Mouse (Mus musculus) hindbrain, embryonic 11.5 days (tissue): Measurements from ENCODE around the gene Mgmt. TPM values are rescaled to one million over a fixed set of nuclear protein-coding genes. Genes with fewer than 3 reads are reported as not detected.

Experiments used
- ATAC-seq: fragments of 200-750 bp; cut with Nextera tagmentation; 2 replicates; pipeline ENCODE4 v1.8.0; 2017; ENCODE audit warnings: mild to moderate bottlenecking, moderate TSS enrichment, moderate library complexity; ENCODE audit not compliant: low FRiP score
- DNase-seq: peaks from one replicate; pipeline ENCODE4 v3.0.0-alpha.2; 2015; ENCODE audit warnings: low spot score
- H3K27ac ChIP-seq: fragments of 300-500 bp; sonication (generic); 2 replicates; pipeline ENCODE4 v1.5.1; 2014; ENCODE audit warnings: mild to moderate bottlenecking, low read depth, low read length
- H3K27me3 ChIP-seq: fragments of 300-500 bp; sonication (generic); 2 replicates; pipeline ENCODE4 v1.6.1; 2014; ENCODE audit warnings: mild to moderate bottlenecking, low read length, moderate library complexity, mixed read lengths; ENCODE audit not compliant: control insufficient read depth, insufficient read depth
- H3K36me3 ChIP-seq: fragments of 300-500 bp; sonication (generic); 2 replicates; pipeline ENCODE4 v1.6.1; 2014; ENCODE audit warnings: mild to moderate bottlenecking, low read length, moderate library complexity, mixed read lengths; ENCODE audit not compliant: control insufficient read depth, insufficient read depth
- H3K4me1 ChIP-seq: fragments of 300-500 bp; sonication (generic); replicated peaks from 2 replicates; pipeline ENCODE4 v1.6.1; 2014; ENCODE audit warnings: low read length, mixed read lengths; ENCODE audit not compliant: control insufficient read depth, insufficient read depth
- H3K4me2 ChIP-seq: fragments of 300-500 bp; sonication (generic); replicated peaks from 2 replicates; pipeline ENCODE4 v1.6.1; 2014; ENCODE audit warnings: mild to moderate bottlenecking, low read depth, low read length
- H3K4me3 ChIP-seq: fragments of 300-500 bp; sonication (generic); 2 replicates; pipeline ENCODE4 v1.5.1; 2014; ENCODE audit warnings: low read depth, low read length
- H3K9ac ChIP-seq: fragments of 300-500 bp; sonication (generic); 2 replicates; pipeline ENCODE4 v1.6.1; 2014; ENCODE audit warnings: low read depth, low read length
- H3K9me3 ChIP-seq: fragments of 300-500 bp; sonication (generic); 2 replicates; pipeline ENCODE4 v1.6.1; 2016; ENCODE audit warnings: low read length; ENCODE audit not compliant: control insufficient read depth
- WGBS: fragments of 180-500 bp; shearing (Covaris S2); extraction: QIAGEN DNeasy Blood & Tissue Kit; methylation state at CpG from one replicate; pipeline ENCODE4 v1.1.7; 2014; 5-methylcytosine and 5-hydroxymethylcytosine counted together
- polyA plus RNA-seq: library from polyadenylated mRNA; unstranded; fragments of >200 nt; fragmentation: Nextera tagmentation; extraction: Ambion mirVana; gene quantifications from 2 replicates; pipeline ENCODE4 v1.2.1, GENCODE M21; 2014

The Mgmt gene
- polyA plus RNA-seq, 1 experiment from 2014 or later = 3.9 TPM

DNA sequence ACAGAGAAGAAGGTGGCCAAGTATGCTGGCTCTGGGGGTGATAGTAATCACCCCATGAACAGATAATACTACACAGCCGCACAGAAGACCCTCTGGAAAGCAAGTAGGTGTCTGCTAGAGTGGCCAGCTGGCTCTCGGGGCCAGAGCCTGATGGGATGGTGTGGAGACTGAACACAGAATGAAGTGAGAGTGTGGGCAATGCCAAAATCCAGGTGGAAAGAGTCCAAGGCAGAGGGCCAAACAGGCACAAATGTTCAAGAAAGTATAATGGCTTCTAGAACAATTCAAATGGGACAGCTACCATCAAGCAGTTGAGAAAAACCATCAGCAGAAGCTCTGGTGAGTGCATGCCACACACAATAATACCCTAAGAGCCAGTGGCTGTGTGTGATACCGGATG is 205.4 kb downstream of the Mgmt start:
- no peak overlapping the region for H3K27ac ChIP-seq
- no peak overlapping the region for H3K9ac ChIP-seq
- H3K27me3 ChIP-seq = no peaks in the 10 kb centered on the region
- DNase-seq = no peak
- H3K9me3 ChIP-seq = no peaks in the 10 kb centered on the region
- no peak overlapping the region for H3K4me3 ChIP-seq
- no peak overlapping the region for H3K4me2 ChIP-seq
- no peaks in the 10 kb centered on the region for H3K4me1 ChIP-seq
- no peaks in the 10 kb centered on the region for H3K36me3 ChIP-seq
- 95% methylated on average over 3 of the region's 3 CpGs for WGBS
- no peak for ATAC-seq

- DNase-seq (no peak), ATAC-seq (no peak)
- Histone ChIP-seq H3K36me3 (no peaks in the 10 kb centered on the region), H3K27ac (no peak overlapping the region), H3K4me1 (no peaks in the 10 kb centered on the region), H3K4me2 (no peak overlapping the region), H3K9me3 (no peaks in the 10 kb centered on the region), H3K9ac (no peak overlapping the region), H3K4me3 (no peak overlapping the region), H3K27me3 (no peaks in the 10 kb centered on the region)
- 78% methylated on average over 10 of the region's 10 CpGs for WGBS
Observed at GRCm38 (mm10) chr7:137102606-137103195, 208.3 kb downstream of the Mgmt start.

- no peak for ATAC-seq
- no peaks in the 10 kb centered on the region; the same call in 1 of the 2 replicates for H3K9me3 ChIP-seq
- WGBS = 95% methylated on average over 4 of the region's 4 CpGs
Observed at GRCm38 (mm10) chr7:137112101-137112500, 217.7 kb downstream of the Mgmt start.

DNA sequence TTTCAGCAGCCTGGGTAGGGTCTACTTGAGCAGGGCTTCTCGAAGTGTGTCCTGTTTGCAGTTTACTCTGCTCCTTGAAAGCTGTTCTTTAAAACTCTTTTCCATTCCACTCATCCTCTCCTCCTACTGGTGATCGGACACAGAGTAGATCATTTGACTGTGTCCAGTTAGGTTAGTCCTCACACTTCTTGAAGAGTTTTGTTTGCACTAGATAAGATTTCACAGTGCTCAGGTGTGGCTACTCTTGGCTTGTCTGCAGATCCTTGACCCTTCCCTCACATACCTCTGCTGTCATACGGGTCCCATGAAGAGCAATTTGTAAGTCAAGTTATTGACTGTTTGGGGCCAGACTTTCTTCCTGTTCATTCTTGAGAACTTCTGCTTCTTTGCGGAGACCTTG is 221.8 kb downstream of the Mgmt start:
- no peak overlapping the region for H3K9ac ChIP-seq
- H3K4me2 ChIP-seq = no peak overlapping the region
- H3K9me3 ChIP-seq = no peaks in the 10 kb centered on the region; the same call in 1 of the 2 replicates
- no peak overlapping the region for H3K4me3 ChIP-seq
- WGBS = 90% methylated on average over 4 of the region's 4 CpGs
- H3K27me3 ChIP-seq = no peaks in the 10 kb centered on the region
- ATAC-seq = no peak
- no peaks in the 10 kb centered on the region for H3K4me1 ChIP-seq
- no peak overlapping the region for H3K27ac ChIP-seq
- DNase-seq = no peak
- H3K36me3 ChIP-seq = no peaks in the 10 kb centered on the region

More at GRCm38 (mm10) chr7:137112101-137112500, 217.7 kb downstream of the Mgmt start:
- no peaks in the 10 kb centered on the region for H3K4me1 ChIP-seq
- H3K27ac ChIP-seq = no peak overlapping the region
- no peaks in the 10 kb centered on the region for H3K36me3 ChIP-seq
- H3K4me2 ChIP-seq = no peak overlapping the region
- H3K9ac ChIP-seq = no peak overlapping the region
- H3K4me3 ChIP-seq = no peak overlapping the region
- no peaks in the 10 kb centered on the region for H3K27me3 ChIP-seq
- no peak for DNase-seq

DNA sequence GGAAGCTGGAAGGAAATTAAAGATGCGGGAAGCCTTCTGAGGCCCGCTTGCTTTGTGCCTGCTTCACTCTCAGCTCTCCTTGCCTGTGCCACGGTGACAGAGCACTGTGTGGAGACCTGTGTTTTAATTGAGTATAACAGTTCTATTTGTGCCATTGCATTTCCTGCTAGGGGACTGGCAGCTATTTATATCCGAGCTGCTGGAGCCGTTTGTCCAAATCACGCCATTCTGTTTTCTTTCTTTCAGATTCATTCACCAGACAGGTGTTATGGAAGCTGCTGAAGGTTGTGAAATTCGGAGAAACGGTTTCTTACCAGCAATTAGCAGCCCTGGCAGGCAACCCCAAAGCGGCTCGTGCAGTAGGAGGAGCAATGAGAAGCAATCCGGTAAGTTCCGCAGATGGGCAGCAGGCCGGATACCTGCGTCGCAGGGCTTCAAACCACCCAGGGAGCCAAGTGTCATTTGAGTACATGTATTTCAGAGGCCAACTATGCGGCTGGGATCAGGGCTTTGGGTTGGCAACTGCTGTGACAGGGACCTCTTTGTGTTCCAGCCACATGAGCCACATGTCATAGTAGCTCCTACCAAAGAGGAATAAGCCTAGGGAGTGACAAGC is 226.9 kb downstream of the Mgmt start:
- H3K9ac ChIP-seq = no peak overlapping the region
- DNase-seq (no peak), ATAC-seq (no peak)
- no peaks in the 10 kb centered on the region for H3K27me3 ChIP-seq
- no peaks in the 10 kb centered on the region for H3K36me3 ChIP-seq
- no peaks in the 10 kb centered on the region for H3K4me1 ChIP-seq
- H3K4me3 ChIP-seq = no peak overlapping the region
- H3K27ac ChIP-seq = no peak overlapping the region
- no peak overlapping the region for H3K4me2 ChIP-seq
- 73% methylated on average over 16 of the region's 16 CpGs for WGBS
- H3K9me3 ChIP-seq = no peaks in the 10 kb centered on the region

DNA sequence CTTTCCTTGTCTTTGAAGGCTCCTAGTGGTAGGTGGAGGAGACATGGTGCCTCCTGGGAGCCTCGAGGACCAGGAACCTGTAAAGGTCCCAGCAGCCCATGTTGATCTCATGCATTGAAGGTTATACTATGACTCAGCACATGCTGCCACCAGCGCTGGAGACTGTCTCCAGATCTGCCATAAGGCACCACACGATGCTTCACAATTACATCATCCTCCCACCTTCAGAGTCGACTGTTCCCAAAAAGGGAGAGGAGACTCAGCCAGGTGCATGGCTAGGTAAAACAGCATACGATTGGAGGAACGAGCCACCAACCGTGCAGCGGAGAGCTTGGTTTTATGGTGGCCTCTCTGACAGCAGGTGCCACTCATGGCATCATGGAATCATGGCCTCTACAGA is 234.3 kb downstream of the Mgmt start:
- Histone ChIP-seq H3K9me3 (no peaks in the 10 kb centered on the region), H3K27ac (no peak overlapping the region), H3K4me1 (no peaks in the 10 kb centered on the region), H3K4me2 (no peak overlapping the region), H3K4me3 (no peak overlapping the region), H3K27me3 (no peaks in the 10 kb centered on the region), H3K36me3 (no peaks in the 10 kb centered on the region), H3K9ac (no peak overlapping the region)
- 94% methylated on average over 8 of the region's 8 CpGs for WGBS
- DNase-seq (no peak), ATAC-seq (no peak)

GRCm38 (mm10) chr7:137130211-137130610 is 235.8 kb downstream of the Mgmt start:
- H3K4me1 ChIP-seq = no peaks in the 10 kb centered on the region
- H3K9me3 ChIP-seq = no peaks in the 10 kb centered on the region
- ATAC-seq (no peak), DNase-seq (no peak)
- no peak overlapping the region for H3K4me3 ChIP-seq
- WGBS = 84% methylated on average over 10 of the region's 10 CpGs
- no peaks in the 10 kb centered on the region for H3K36me3 ChIP-seq
- no peak overlapping the region for H3K4me2 ChIP-seq
- H3K9ac ChIP-seq = no peak overlapping the region
- no peak overlapping the region for H3K27ac ChIP-seq
- no peaks in the 10 kb centered on the region for H3K27me3 ChIP-seq

DNA sequence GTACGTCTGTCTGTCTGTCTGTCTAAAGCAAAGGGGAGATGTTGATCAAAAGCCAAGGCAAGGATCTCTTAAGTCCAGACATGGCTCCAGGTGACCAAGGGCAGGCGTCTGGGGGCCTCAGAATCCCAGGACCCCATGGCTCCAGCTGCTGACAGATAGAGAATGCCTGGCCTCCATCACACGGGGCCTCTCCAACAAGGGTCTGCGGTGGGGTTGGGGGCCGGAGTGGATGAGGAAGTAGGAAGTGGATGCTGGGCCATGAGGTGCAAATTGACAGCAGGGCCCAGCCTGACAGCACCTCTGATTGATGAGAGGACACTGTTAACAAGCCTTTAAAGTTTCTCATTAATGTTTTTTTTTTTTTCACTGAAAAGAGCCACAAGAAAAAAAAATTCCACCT is 237.5 kb downstream of the Mgmt start:
- ATAC-seq (no peak), DNase-seq (no peak)
- no peak overlapping the region for H3K9ac ChIP-seq
- H3K36me3 ChIP-seq = no peaks in the 10 kb centered on the region
- H3K4me1 ChIP-seq = no peaks in the 10 kb centered on the region
- no peak overlapping the region for H3K4me3 ChIP-seq
- H3K27me3 ChIP-seq = no peaks in the 10 kb centered on the region
- 69% methylated on average over 5 of the region's 5 CpGs for WGBS
- no peaks in the 10 kb centered on the region for H3K9me3 ChIP-seq
- H3K27ac ChIP-seq = no peak overlapping the region
- H3K4me2 ChIP-seq = no peak overlapping the region

- Histone ChIP-seq H3K4me3 (no peak overlapping the region), H3K27me3 (no peaks in the 10 kb centered on the region), H3K4me1 (no peaks in the 10 kb centered on the region), H3K9ac (no peak overlapping the region), H3K4me2 (no peak overlapping the region), H3K27ac (no peak overlapping the region), H3K36me3 (no peaks in the 10 kb centered on the region), H3K9me3 (no peaks in the 10 kb centered on the region)
- ATAC-seq = no peak
- 69% methylated on average over 5 of the region's 5 CpGs for whole genome bisulfite sequencing
- DNase-seq = no peak
Observed at GRCm38 (mm10) chr7:137138101-137138500, 243.7 kb downstream of the Mgmt start.
